Mouse (Mus musculus): ENCODE measurements around the gene Dynlt1b.
"Not testable (repeated sequence)": the region's sequence is repeated elsewhere in the genome, so short reads cannot be mapped to it uniquely, and the experiment has no call there.

GRCm38 (mm10) chr17:6404493-6404892 is 25.4 kb upstream of the Dynlt1b start:
- TF ChIP-seq POLR2A (IDR thresholded peaks at IDR 0.05; ENCODE audit: borderline replicate concordance, low read depth, low read length); CTCF (IDR thresholded peaks at IDR 0.05; ENCODE audit: low read depth, low read length): not testable (repeated sequence)
